Mouse (Mus musculus) cerebellum, postnatal 10 days (tissue): ENCODE measurements at regions not wholly inside any gene's neighbourhood (a gene's known extent, or its start where the extent isn't known, plus 50 kb on each side); places are given as distances from the start of the nearest gene placed in this dataset.
"Not testable (repeated sequence)": the region's sequence is repeated elsewhere in the genome, so short reads cannot be mapped to it uniquely, and the experiment has no call there.

ENCODE experiments used
- DNase-seq, 2 experiments: peaks; one replicate each; pipeline ENCODE4 v3.0.0; 2021; ENCODE audit warnings: mixed read lengths in 2 of 2

DNA sequence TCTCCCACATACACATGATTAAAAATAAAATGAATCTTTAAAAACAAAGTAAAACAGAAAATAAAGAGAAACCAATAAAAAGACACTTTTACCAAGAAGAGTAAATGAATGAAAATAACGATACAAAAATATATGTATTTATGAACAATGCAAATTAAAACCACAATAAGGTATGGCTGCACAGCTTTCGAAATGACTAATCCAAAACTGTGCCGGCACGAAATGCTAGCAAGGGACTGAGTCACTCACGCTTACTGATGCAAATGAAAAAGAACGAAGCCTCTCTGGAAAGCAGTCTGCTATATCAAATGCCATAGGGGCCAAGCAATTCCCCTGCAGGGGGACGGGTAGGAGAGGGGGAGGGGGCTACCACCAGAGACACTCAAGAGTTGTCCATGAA lies 704.0 kb downstream of the 4930447A16Rik start:
- DNase-seq, result no peak

DNA sequence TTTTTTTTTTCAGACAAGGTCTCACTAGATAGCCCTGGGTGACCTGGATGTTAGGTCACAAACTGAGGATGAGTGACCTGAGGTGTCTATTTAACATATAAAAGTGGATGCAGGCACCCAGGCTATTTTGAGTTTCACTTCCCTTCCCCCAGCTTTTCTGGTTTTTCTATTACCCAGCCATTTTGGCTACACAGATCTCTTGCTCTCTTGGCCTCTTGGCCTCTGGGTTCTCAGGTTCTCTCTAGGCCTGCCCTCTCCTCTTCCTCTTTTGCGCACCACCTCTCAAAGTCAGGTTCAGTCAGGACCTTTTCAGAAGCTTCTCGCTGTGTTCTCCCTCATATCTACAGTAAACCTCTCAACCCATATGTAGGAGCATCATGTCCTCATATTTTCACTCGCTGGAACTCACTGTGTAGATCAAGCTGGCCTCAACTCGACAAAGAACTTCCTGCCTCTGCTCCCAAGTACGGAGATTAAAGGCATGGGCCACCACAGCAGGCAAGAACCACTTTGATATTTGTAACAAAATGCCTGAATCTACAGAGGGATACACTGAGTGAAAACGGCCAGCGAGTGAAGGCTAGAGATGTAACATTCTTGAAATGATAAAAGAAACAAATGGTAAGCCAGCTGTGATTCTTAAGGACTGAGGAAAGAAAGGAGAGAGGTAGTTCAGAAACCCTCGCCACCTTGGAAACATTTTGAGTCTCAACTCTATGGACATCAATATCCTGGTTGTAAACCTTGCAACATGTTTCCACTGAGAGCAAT lies 704.7 kb downstream of the 4930447A16Rik start:
- DNase-seq, result no peak

DNA sequence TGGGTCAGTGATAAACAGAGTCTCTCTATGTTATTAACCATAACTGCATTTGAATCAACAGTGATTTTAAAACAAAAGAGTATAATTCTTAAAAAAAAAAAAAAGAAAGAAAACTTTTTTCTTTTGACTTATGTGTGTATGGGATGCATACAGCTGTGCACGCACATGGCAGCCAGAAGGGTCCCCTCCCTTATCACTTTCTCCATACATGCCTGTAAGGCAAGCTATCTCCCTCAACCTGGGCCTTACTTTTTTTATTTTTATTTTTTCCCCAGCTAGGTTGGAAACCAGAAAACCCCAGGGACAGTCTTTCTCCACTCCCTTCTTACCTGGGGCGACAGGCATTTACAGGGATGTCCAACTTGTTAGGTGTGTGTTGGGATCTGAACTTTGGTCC lies 705.3 kb downstream of the 4930447A16Rik start:
- no peak for DNase-seq

GRCm38 (mm10) chr15:38139639-38140038 lies 714.3 kb downstream of the 4930447A16Rik start:
- DNase-seq, result no peak

- DNase-seq, result no peak
Measured at GRCm38 (mm10) chr15:38143495-38143894, 718.1 kb downstream of the 4930447A16Rik start.

DNA sequence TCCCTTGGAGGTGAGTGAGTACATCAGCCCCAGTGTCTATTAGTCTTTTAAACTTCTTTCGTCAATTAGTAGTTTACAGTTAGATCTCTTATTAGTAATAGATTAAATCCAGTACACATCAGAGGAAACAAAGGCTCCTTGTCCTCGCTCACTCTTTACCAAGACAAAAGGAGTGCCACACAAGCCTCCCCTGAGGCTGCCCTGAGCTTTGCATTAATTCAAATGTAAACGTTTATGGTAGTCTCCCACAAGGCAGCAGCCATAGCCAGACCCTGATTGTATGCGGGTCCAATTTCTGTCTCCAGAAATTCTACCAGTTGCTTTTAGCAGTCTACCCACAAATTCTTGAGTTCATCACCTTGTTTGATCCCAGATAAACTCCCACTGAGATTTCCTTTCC lies 726.3 kb downstream of the 4930447A16Rik start:
- DNase-seq, result no peak

GRCm38 (mm10) chr15:38153821-38154220 lies 728.5 kb downstream of the 4930447A16Rik start:
- not testable (repeated sequence) for DNase-seq

GRCm38 (mm10) chr15:38159161-38159560 lies 733.8 kb downstream of the 4930447A16Rik start:
- no peak for DNase-seq

DNA sequence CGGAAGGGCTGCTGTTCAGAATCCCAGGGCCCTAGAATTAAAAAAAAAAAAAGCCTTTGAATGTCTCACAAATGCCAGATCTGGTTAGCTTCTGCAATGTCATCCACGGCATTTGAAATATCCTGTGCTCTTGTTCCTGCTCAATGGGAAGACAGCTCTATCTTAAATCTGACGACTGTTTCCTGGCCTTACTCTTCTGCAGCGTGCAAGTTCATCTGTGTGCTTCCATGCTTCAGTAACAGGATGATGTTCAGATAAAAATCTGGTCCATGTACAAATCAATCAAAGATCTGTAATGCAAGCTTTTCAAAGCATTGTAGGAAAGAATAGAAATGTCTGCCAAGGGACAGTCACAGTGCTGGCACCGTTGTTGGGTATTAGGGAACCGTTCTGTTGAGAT lies 738.4 kb downstream of the 4930447A16Rik start:
- peak; percentile 40 to 42 for DNase-seq

DNA sequence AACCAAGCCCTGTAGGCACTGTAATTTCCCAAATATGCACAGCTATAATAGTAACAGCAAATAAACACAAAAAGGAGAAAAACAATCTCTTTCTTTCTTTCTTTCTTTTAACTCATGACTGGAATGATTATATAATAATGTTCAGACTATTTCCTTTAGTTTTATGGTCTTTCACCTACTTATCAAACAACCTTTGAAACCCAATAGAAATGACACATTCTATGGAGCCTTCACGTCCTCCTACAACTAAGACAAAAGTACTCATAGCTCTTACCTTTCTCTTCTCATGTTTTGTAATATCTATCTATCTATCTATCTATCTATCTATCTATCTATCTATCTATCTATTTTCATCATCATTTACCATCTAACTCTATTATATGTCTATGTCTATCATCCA lies 739.5 kb downstream of the 4930447A16Rik start:
- no peak for DNase-seq

GRCm38 (mm10) chr15:38165881-38166445 lies 740.6 kb downstream of the 4930447A16Rik start:
- DNase-seq, result no peak

DNA sequence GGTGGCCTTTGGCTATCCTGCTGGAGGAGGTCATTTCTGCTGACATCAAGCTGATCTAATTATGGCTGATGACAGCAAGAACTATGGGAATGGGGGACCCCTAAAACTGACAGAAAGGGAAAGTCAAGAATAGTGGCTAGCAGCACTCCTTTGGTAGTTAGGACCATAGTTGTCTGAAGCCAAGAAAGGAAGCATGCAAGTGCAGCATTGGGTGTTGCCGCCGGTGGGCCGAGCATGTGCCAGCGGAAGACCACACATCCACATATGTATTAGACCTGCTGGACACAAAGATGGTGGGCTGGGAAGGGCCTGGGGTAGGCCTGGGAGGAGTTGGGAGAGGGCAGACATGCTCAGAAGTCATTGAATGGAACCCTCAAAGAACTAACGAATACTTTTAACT lies 741.1 kb downstream of the 4930447A16Rik start:
- no peak for DNase-seq

DNA sequence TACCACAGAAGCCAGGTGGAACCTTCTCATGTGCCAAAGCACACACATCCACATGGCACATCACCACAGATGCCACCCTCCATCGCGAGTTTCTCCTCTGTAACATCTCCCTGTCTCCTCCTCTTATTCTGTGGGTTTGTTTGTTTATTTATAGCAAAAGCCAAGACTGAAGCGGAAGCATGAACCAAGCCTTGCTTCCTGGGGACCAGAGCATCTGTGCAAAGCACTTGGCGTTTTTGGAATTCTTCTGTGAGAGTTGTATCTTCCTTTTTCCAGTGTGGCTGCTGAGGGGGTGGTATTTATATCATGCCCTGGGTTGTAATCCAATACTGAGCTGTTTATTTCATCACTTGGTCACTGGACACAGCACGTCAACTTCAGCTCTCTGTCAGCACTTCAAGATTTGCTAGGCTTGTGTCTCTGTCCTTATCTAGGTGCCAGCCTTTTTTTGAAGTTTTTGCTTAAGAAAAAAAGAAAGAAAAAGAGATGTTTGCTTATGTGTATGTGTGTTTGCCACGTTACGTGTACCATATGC lies 742.3 kb downstream of the 4930447A16Rik start:
- DNase-seq, result no peak

GRCm38 (mm10) chr15:38169191-38169590 lies 743.8 kb downstream of the 4930447A16Rik start:
- DNase-seq, result no peak
